Mouse (Mus musculus): ENCODE data around the gene Togaram2. TPM values are rescaled to one million over a fixed set of nuclear protein-coding genes. Genes with fewer than 3 reads are reported as not detected.
A peak's percentile ranks its signal among the peaks of the same experiment; 100 is the strongest.

Gene Togaram2
- polyA plus RNA-seq, 1 experiment from 2014 or later, result not detected

GRCm38 (mm10) chr17:71669511-71669910 lies 3.5 kb upstream of the Togaram2 start:
- no peaks in the 10 kb centered on the region for H3K36me3 ChIP-seq (ENCODE audit: control insufficient read depth, insufficient read depth, low read length)
- no peak overlapping the region for H3K9ac ChIP-seq (ENCODE audit: low read length)
- no peak overlapping the region for H3K27ac ChIP-seq (ENCODE audit: low read depth, low read length)
- 84% methylated on average over 5 of the region's 5 CpGs for WGBS
- no peak overlapping the region for H3K4me2 ChIP-seq
- H3K4me1 ChIP-seq (ENCODE audit: control insufficient read depth, insufficient read depth, low read length), result no peaks in the 10 kb centered on the region
- H3K27me3 ChIP-seq (ENCODE audit: control insufficient read depth, insufficient read depth, low read length), result no peaks in the 10 kb centered on the region
- H3K4me3 ChIP-seq (ENCODE audit: low read depth, low read length), result no peak overlapping the region
- H3K9me3 ChIP-seq (ENCODE audit: control insufficient read depth, low read length), result no peaks in the 10 kb centered on the region
- ATAC-seq (ENCODE audit: low FRiP score), result no peak
- no peak for DNase-seq (ENCODE audit: low spot score, missing footprints)

- no peak overlapping the region for H3K27ac ChIP-seq (ENCODE audit: low read depth, low read length)
- H3K27me3 ChIP-seq (ENCODE audit: control insufficient read depth, insufficient read depth, low read length), result no peaks in the 10 kb centered on the region
- H3K36me3 ChIP-seq (ENCODE audit: control insufficient read depth, insufficient read depth, low read length), result no peaks in the 10 kb centered on the region
- no peaks in the 10 kb centered on the region for H3K4me1 ChIP-seq (ENCODE audit: control insufficient read depth, insufficient read depth, low read length)
- H3K4me3 ChIP-seq (ENCODE audit: low read depth, low read length), result no peak overlapping the region
- H3K9ac ChIP-seq (ENCODE audit: low read length), result no peak overlapping the region
- 50% methylated on average over 17 of the region's 17 CpGs for WGBS
- no peaks in the 10 kb centered on the region for H3K9me3 ChIP-seq (ENCODE audit: control insufficient read depth, low read length)
- no peak overlapping the region for H3K4me2 ChIP-seq
- DNase-seq (ENCODE audit: low spot score, missing footprints), result peak; percentile 90
- ATAC-seq (ENCODE audit: low FRiP score), result no peak
These were observed 1.1 kb upstream of the Togaram2 start for GRCm38 (mm10) chr17:71671840-71672546.

- no peaks in the 10 kb centered on the region for H3K27me3 ChIP-seq (ENCODE audit: control insufficient read depth, insufficient read depth, low read length)
- DNase-seq (ENCODE audit: low spot score, missing footprints) (no peak), ATAC-seq (ENCODE audit: low FRiP score) (no peak)
- no peaks in the 10 kb centered on the region for H3K9me3 ChIP-seq (ENCODE audit: control insufficient read depth, low read length)
- no peak overlapping the region for H3K9ac ChIP-seq (ENCODE audit: low read length)
- no peak overlapping the region for H3K4me2 ChIP-seq
- no peak overlapping the region for H3K4me3 ChIP-seq (ENCODE audit: low read depth, low read length)
- 81% methylated on average over 9 of the region's 9 CpGs for WGBS
- no peaks in the 10 kb centered on the region for H3K4me1 ChIP-seq (ENCODE audit: control insufficient read depth, insufficient read depth, low read length)
- no peak overlapping the region for H3K27ac ChIP-seq (ENCODE audit: low read depth, low read length)
- H3K36me3 ChIP-seq (ENCODE audit: control insufficient read depth, insufficient read depth, low read length), result no peaks in the 10 kb centered on the region
These were observed 875 bp downstream of the Togaram2 start for GRCm38 (mm10) chr17:71673936-71674335.

GRCm38 (mm10) chr17:71674886-71675285 lies 1.8 kb downstream of the Togaram2 start:
- H3K9ac ChIP-seq (ENCODE audit: low read length), result no peak overlapping the region
- no peak overlapping the region for H3K4me2 ChIP-seq
- no peak overlapping the region for H3K4me3 ChIP-seq (ENCODE audit: low read depth, low read length)
- no peak for DNase-seq (ENCODE audit: low spot score, missing footprints)
- H3K27me3 ChIP-seq (ENCODE audit: control insufficient read depth, insufficient read depth, low read length), result no peaks in the 10 kb centered on the region
- no peak overlapping the region for H3K27ac ChIP-seq (ENCODE audit: low read depth, low read length)
- ATAC-seq (ENCODE audit: low FRiP score), result no peak
- no peaks in the 10 kb centered on the region for H3K9me3 ChIP-seq (ENCODE audit: control insufficient read depth, low read length)
- H3K4me1 ChIP-seq (ENCODE audit: control insufficient read depth, insufficient read depth, low read length), result no peaks in the 10 kb centered on the region
- H3K36me3 ChIP-seq (ENCODE audit: control insufficient read depth, insufficient read depth, low read length), result no peaks in the 10 kb centered on the region
- WGBS, result 94% methylated on average over 18 of the region's 18 CpGs

- Histone ChIP-seq H3K27ac (ENCODE audit: low read depth, low read length) (no peak overlapping the region), H3K4me2 (no peak overlapping the region), H3K9ac (ENCODE audit: low read length) (no peak overlapping the region), H3K4me3 (ENCODE audit: low read depth, low read length) (no peak overlapping the region), H3K4me1 (ENCODE audit: control insufficient read depth, insufficient read depth, low read length) (no peaks in the 10 kb centered on the region), H3K9me3 (ENCODE audit: control insufficient read depth, low read length) (no peaks in the 10 kb centered on the region), H3K36me3 (ENCODE audit: control insufficient read depth, insufficient read depth, low read length) (no peaks in the 10 kb centered on the region), H3K27me3 (ENCODE audit: control insufficient read depth, insufficient read depth, low read length) (no peaks in the 10 kb centered on the region)
- DNase-seq (ENCODE audit: low spot score, missing footprints) (no peak), ATAC-seq (ENCODE audit: low FRiP score) (no peak)
- whole genome bisulfite sequencing, result 63% methylated on average over 14 of the region's 14 CpGs
These were observed 8.6 kb downstream of the Togaram2 start for GRCm38 (mm10) chr17:71681666-71682065.

GRCm38 (mm10) chr17:71682379-71682778 lies 9.3 kb downstream of the Togaram2 start:
- DNase-seq (ENCODE audit: low spot score, missing footprints) (no peak), ATAC-seq (ENCODE audit: low FRiP score) (no peak)
- no peaks in the 10 kb centered on the region for H3K9me3 ChIP-seq (ENCODE audit: control insufficient read depth, low read length)
- H3K27me3 ChIP-seq (ENCODE audit: control insufficient read depth, insufficient read depth, low read length), result no peaks in the 10 kb centered on the region
- no peaks in the 10 kb centered on the region for H3K36me3 ChIP-seq (ENCODE audit: control insufficient read depth, insufficient read depth, low read length)
- no peaks in the 10 kb centered on the region for H3K4me1 ChIP-seq (ENCODE audit: control insufficient read depth, insufficient read depth, low read length)
- no peak overlapping the region for H3K4me2 ChIP-seq
- H3K4me3 ChIP-seq (ENCODE audit: low read depth, low read length), result no peak overlapping the region
- H3K9ac ChIP-seq (ENCODE audit: low read length), result no peak overlapping the region
- no peak overlapping the region for H3K27ac ChIP-seq (ENCODE audit: low read depth, low read length)
- WGBS, result 87% methylated on average over 4 of the region's 4 CpGs

GRCm38 (mm10) chr17:71683281-71683680 lies 10.2 kb downstream of the Togaram2 start:
- H3K4me2 ChIP-seq, result no peak overlapping the region
- H3K9me3 ChIP-seq (ENCODE audit: control insufficient read depth, low read length), result no peaks in the 10 kb centered on the region
- no peak for ATAC-seq (ENCODE audit: low FRiP score)
- H3K4me3 ChIP-seq (ENCODE audit: low read depth, low read length), result no peak overlapping the region
- no peak overlapping the region for H3K27ac ChIP-seq (ENCODE audit: low read depth, low read length)
- no peaks in the 10 kb centered on the region for H3K36me3 ChIP-seq (ENCODE audit: control insufficient read depth, insufficient read depth, low read length)
- H3K4me1 ChIP-seq (ENCODE audit: control insufficient read depth, insufficient read depth, low read length), result no peaks in the 10 kb centered on the region
- H3K27me3 ChIP-seq (ENCODE audit: control insufficient read depth, insufficient read depth, low read length), result no peaks in the 10 kb centered on the region
- no peak overlapping the region for H3K9ac ChIP-seq (ENCODE audit: low read length)
- no peak for DNase-seq (ENCODE audit: low spot score, missing footprints)
- WGBS, result 95% methylated on average over 6 of the region's 6 CpGs

- 65% methylated on average over 5 of the region's 5 CpGs for WGBS
- no peaks in the 10 kb centered on the region for H3K27me3 ChIP-seq (ENCODE audit: control insufficient read depth, insufficient read depth, low read length)
- no peak overlapping the region for H3K27ac ChIP-seq (ENCODE audit: low read depth, low read length)
- DNase-seq (ENCODE audit: low spot score, missing footprints) (no peak), ATAC-seq (ENCODE audit: low FRiP score) (no peak)
- no peak overlapping the region for H3K9ac ChIP-seq (ENCODE audit: low read length)
- no peak overlapping the region for H3K4me2 ChIP-seq
- H3K4me3 ChIP-seq (ENCODE audit: low read depth, low read length), result no peak overlapping the region
- H3K4me1 ChIP-seq (ENCODE audit: control insufficient read depth, insufficient read depth, low read length), result no peaks in the 10 kb centered on the region
- no peaks in the 10 kb centered on the region for H3K9me3 ChIP-seq (ENCODE audit: control insufficient read depth, low read length)
- H3K36me3 ChIP-seq (ENCODE audit: control insufficient read depth, insufficient read depth, low read length), result no peaks in the 10 kb centered on the region
These were observed 11.1 kb downstream of the Togaram2 start for GRCm38 (mm10) chr17:71684103-71684608.

- Histone ChIP-seq H3K4me1 (ENCODE audit: control insufficient read depth, insufficient read depth, low read length) (no peaks in the 10 kb centered on the region), H3K27me3 (ENCODE audit: control insufficient read depth, insufficient read depth, low read length) (no peaks in the 10 kb centered on the region), H3K4me2 (no peak overlapping the region), H3K9ac (ENCODE audit: low read length) (no peak overlapping the region), H3K9me3 (ENCODE audit: control insufficient read depth, low read length) (no peaks in the 10 kb centered on the region), H3K36me3 (ENCODE audit: control insufficient read depth, insufficient read depth, low read length) (no peaks in the 10 kb centered on the region), H3K4me3 (ENCODE audit: low read depth, low read length) (no peak overlapping the region), H3K27ac (ENCODE audit: low read depth, low read length) (no peak overlapping the region)
- no peak for ATAC-seq (ENCODE audit: low FRiP score)
- no peak for DNase-seq (ENCODE audit: low spot score, missing footprints)
- WGBS, result 55% methylated on average over 9 of the region's 9 CpGs
These were observed 14.4 kb downstream of the Togaram2 start for GRCm38 (mm10) chr17:71687436-71687835.

All from midbrain, embryonic 11.5 days (tissue).